Mouse (Mus musculus): Measurements from ENCODE around the gene Trank1.

The Trank1 gene

GRCm38 (mm10) chr9:111302196-111302831, 9.2 kb upstream of the Trank1 start:
- DNase-seq (ENCODE audit: low spot score) = no peak

GRCm38 (mm10) chr9:111304036-111304435, 7.5 kb upstream of the Trank1 start:
- no peak for DNase-seq (ENCODE audit: low spot score)

GRCm38 (mm10) chr9:111306142-111306541, 5.4 kb upstream of the Trank1 start:
- DNase-seq (ENCODE audit: low spot score) = no peak

GRCm38 (mm10) chr9:111311843-111312441, 403 bp downstream of the Trank1 start:
- DNase-seq (ENCODE audit: low spot score) = no peak

- DNase-seq (ENCODE audit: low spot score) = no peak
Measured at GRCm38 (mm10) chr9:111312442-111313141, 1.1 kb downstream of the Trank1 start.

- no peak for DNase-seq (ENCODE audit: low spot score)
Measured at GRCm38 (mm10) chr9:111313299-111313698, 1.8 kb downstream of the Trank1 start.

- DNase-seq (ENCODE audit: low spot score) = no peak
Measured at GRCm38 (mm10) chr9:111313793-111314192, 2.3 kb downstream of the Trank1 start.

GRCm38 (mm10) chr9:111314219-111314618, 2.7 kb downstream of the Trank1 start:
- DNase-seq (ENCODE audit: low spot score) = no peak

- DNase-seq (ENCODE audit: low spot score) = no peak
Measured at GRCm38 (mm10) chr9:111320912-111321311, 9.4 kb downstream of the Trank1 start.

GRCm38 (mm10) chr9:111324881-111325280, 13.3 kb downstream of the Trank1 start:
- DNase-seq (ENCODE audit: low spot score) = no peak

- DNase-seq (ENCODE audit: low spot score) = no peak
Measured at GRCm38 (mm10) chr9:111329881-111330280, 18.3 kb downstream of the Trank1 start.

- no peak for DNase-seq (ENCODE audit: low spot score)
Measured at GRCm38 (mm10) chr9:111333790-111334189, 22.3 kb downstream of the Trank1 start.

GRCm38 (mm10) chr9:111334555-111335164, 23.1 kb downstream of the Trank1 start:
- DNase-seq (ENCODE audit: low spot score) = no peak

GRCm38 (mm10) chr9:111351233-111351632, 39.7 kb downstream of the Trank1 start:
- DNase-seq (ENCODE audit: low spot score) = no peak

- DNase-seq (ENCODE audit: low spot score) = no peak
Measured at GRCm38 (mm10) chr9:111351641-111352040, 40.1 kb downstream of the Trank1 start.

- no peak for DNase-seq (ENCODE audit: low spot score)
Measured at GRCm38 (mm10) chr9:111352646-111353045, 41.1 kb downstream of the Trank1 start.

- no peak for DNase-seq (ENCODE audit: low spot score)
Measured at GRCm38 (mm10) chr9:111355041-111355440, 43.5 kb downstream of the Trank1 start.

GRCm38 (mm10) chr9:111356386-111356785, 44.8 kb downstream of the Trank1 start:
- no peak for DNase-seq (ENCODE audit: low spot score)

GRCm38 (mm10) chr9:111363656-111364055, 52.1 kb downstream of the Trank1 start:
- no peak for DNase-seq (ENCODE audit: low spot score)

GRCm38 (mm10) chr9:111367713-111368112, 56.2 kb downstream of the Trank1 start:
- DNase-seq (ENCODE audit: low spot score) = no peak

GRCm38 (mm10) chr9:111372079-111372478, 60.5 kb downstream of the Trank1 start:
- no peak for DNase-seq (ENCODE audit: low spot score)

GRCm38 (mm10) chr9:111377868-111378267, 66.3 kb downstream of the Trank1 start:
- no peak for DNase-seq (ENCODE audit: low spot score)

Measured in urinary bladder, postnatal 10 days (tissue).